Mouse (Mus musculus): ENCODE results near the gene Anks1b. TPM values are rescaled to one million over a fixed set of nuclear protein-coding genes. Genes with fewer than 3 reads are reported as not detected.
A peak's percentile ranks its signal among the peaks of the same experiment; 100 is the strongest.

Anks1b gene
- polyA plus RNA-seq, 1 experiment = 0.03 TPM

GRCm38 (mm10) chr10:90965671-90966315 lies 1092.5 kb downstream of the Anks1b start:
- peaks cover 6% of the 10 kb centered on the region for H3K4me1 ChIP-seq (ENCODE audit: control insufficient read depth, insufficient read depth, insufficient read length, low read length)
- peaks cover 20% of the 10 kb centered on the region for H3K27me3 ChIP-seq (ENCODE audit: control insufficient read depth, insufficient read depth, low read length)
- H3K36me3 ChIP-seq (ENCODE audit: control insufficient read depth, insufficient read depth, low read length) = no peaks in the 10 kb centered on the region
- H3K27ac ChIP-seq (ENCODE audit: insufficient read depth, low read depth, low read length) = no peak overlapping the region
- TF ChIP-seq POLR2A (IDR thresholded peaks at IDR 0.05; ENCODE audit: low read depth, low read length) (no peak), CTCF (IDR thresholded peaks at IDR 0.05; ENCODE audit: extremely low read depth, insufficient read length, insufficient replicate concordance, low read depth, low read length) (no peak)
- H3K4me3 ChIP-seq (ENCODE audit: low read depth, low read length) = no peak overlapping the region
- whole genome bisulfite sequencing = 39% methylated on average over 14 of the region's 14 CpGs

- no peak overlapping the region for H3K27ac ChIP-seq (ENCODE audit: insufficient read depth, low read depth, low read length)
- no peak overlapping the region for H3K4me3 ChIP-seq (ENCODE audit: low read depth, low read length)
- TF ChIP-seq POLR2A (IDR thresholded peaks at IDR 0.05; ENCODE audit: low read depth, low read length) (no peak), CTCF (IDR thresholded peaks at IDR 0.05; ENCODE audit: extremely low read depth, insufficient read length, insufficient replicate concordance, low read depth, low read length) (no peak)
- H3K4me1 ChIP-seq (ENCODE audit: control insufficient read depth, insufficient read depth, insufficient read length, low read length) = peaks cover 6% of the 10 kb centered on the region
- H3K36me3 ChIP-seq (ENCODE audit: control insufficient read depth, insufficient read depth, low read length) = no peaks in the 10 kb centered on the region
- peaks cover 20% of the 10 kb centered on the region for H3K27me3 ChIP-seq (ENCODE audit: control insufficient read depth, insufficient read depth, low read length)
- WGBS = 24% methylated on average over 9 of the region's 9 CpGs
These were observed 1093.5 kb downstream of the Anks1b start for GRCm38 (mm10) chr10:90966821-90967220.

GRCm38 (mm10) chr10:90968247-90968646 lies 1094.9 kb downstream of the Anks1b start:
- H3K36me3 ChIP-seq (ENCODE audit: control insufficient read depth, insufficient read depth, low read length) = no peaks in the 10 kb centered on the region
- no peak overlapping the region for H3K4me3 ChIP-seq (ENCODE audit: low read depth, low read length)
- peaks cover 6% of the 10 kb centered on the region for H3K4me1 ChIP-seq (ENCODE audit: control insufficient read depth, insufficient read depth, insufficient read length, low read length)
- WGBS = 93% methylated on average over 10 of the region's 10 CpGs
- peaks cover 20% of the 10 kb centered on the region for H3K27me3 ChIP-seq (ENCODE audit: control insufficient read depth, insufficient read depth, low read length)
- TF ChIP-seq CTCF (IDR thresholded peaks at IDR 0.05; ENCODE audit: extremely low read depth, insufficient read length, insufficient replicate concordance, low read depth, low read length) (no peak), POLR2A (IDR thresholded peaks at IDR 0.05; ENCODE audit: low read depth, low read length) (no peak)
- no peak overlapping the region for H3K27ac ChIP-seq (ENCODE audit: insufficient read depth, low read depth, low read length)

GRCm38 (mm10) chr10:90969355-90970174 lies 1096.3 kb downstream of the Anks1b start:
- 5% methylated on average over 72 of the region's 72 CpGs for WGBS

GRCm38 (mm10) chr10:90970560-90970959 lies 1097.3 kb downstream of the Anks1b start:
- 44% methylated on average over 4 of the region's 4 CpGs for WGBS

More at GRCm38 (mm10) chr10:90969355-90970174, 1096.3 kb downstream of the Anks1b start:
- H3K27ac ChIP-seq (ENCODE audit: insufficient read depth, low read depth, low read length) = no peak overlapping the region
- no peaks in the 10 kb centered on the region for H3K36me3 ChIP-seq (ENCODE audit: control insufficient read depth, insufficient read depth, low read length)
- peaks cover 6% of the 10 kb centered on the region for H3K4me1 ChIP-seq (ENCODE audit: control insufficient read depth, insufficient read depth, insufficient read length, low read length)
- peaks cover 20% of the 10 kb centered on the region for H3K27me3 ChIP-seq (ENCODE audit: control insufficient read depth, insufficient read depth, low read length)
- TF ChIP-seq POLR2A (IDR thresholded peaks at IDR 0.05; ENCODE audit: low read depth, low read length) = no peak
- no peak for TF ChIP-seq CTCF (IDR thresholded peaks at IDR 0.05; ENCODE audit: extremely low read depth, insufficient read length, insufficient replicate concordance, low read depth, low read length)
- peak overlapping the region; percentile 57 for H3K4me3 ChIP-seq (ENCODE audit: low read depth, low read length)

GRCm38 (mm10) chr10:90974084-90974483 lies 1100.8 kb downstream of the Anks1b start:
- H3K4me3 ChIP-seq (ENCODE audit: low read depth, low read length) = no peak overlapping the region
- no peak overlapping the region for H3K27ac ChIP-seq (ENCODE audit: insufficient read depth, low read depth, low read length)
- no peaks in the 10 kb centered on the region for H3K36me3 ChIP-seq (ENCODE audit: control insufficient read depth, insufficient read depth, low read length)
- peaks cover 6% of the 10 kb centered on the region for H3K4me1 ChIP-seq (ENCODE audit: control insufficient read depth, insufficient read depth, insufficient read length, low read length)
- no peak for TF ChIP-seq CTCF (IDR thresholded peaks at IDR 0.05; ENCODE audit: extremely low read depth, insufficient read length, insufficient replicate concordance, low read depth, low read length)
- no peak for TF ChIP-seq POLR2A (IDR thresholded peaks at IDR 0.05; ENCODE audit: low read depth, low read length)
- WGBS = 60% methylated on average over 2 of the region's 2 CpGs
- H3K27me3 ChIP-seq (ENCODE audit: control insufficient read depth, insufficient read depth, low read length) = peaks cover 14% of the 10 kb centered on the region

More at GRCm38 (mm10) chr10:90970560-90970959, 1097.3 kb downstream of the Anks1b start:
- no peak overlapping the region for H3K4me3 ChIP-seq (ENCODE audit: low read depth, low read length)
- TF ChIP-seq POLR2A (IDR thresholded peaks at IDR 0.05; ENCODE audit: low read depth, low read length) = no peak
- no peak for TF ChIP-seq CTCF (IDR thresholded peaks at IDR 0.05; ENCODE audit: extremely low read depth, insufficient read length, insufficient replicate concordance, low read depth, low read length)
- H3K36me3 ChIP-seq (ENCODE audit: control insufficient read depth, insufficient read depth, low read length) = no peaks in the 10 kb centered on the region
- peaks cover 6% of the 10 kb centered on the region for H3K4me1 ChIP-seq (ENCODE audit: control insufficient read depth, insufficient read depth, insufficient read length, low read length)
- no peak overlapping the region for H3K27ac ChIP-seq (ENCODE audit: insufficient read depth, low read depth, low read length)
- H3K27me3 ChIP-seq (ENCODE audit: control insufficient read depth, insufficient read depth, low read length) = peaks cover 20% of the 10 kb centered on the region

GRCm38 (mm10) chr10:90974491-90974890 lies 1101.2 kb downstream of the Anks1b start:
- 67% methylated on average over 6 of the region's 6 CpGs for WGBS
- TF ChIP-seq CTCF (IDR thresholded peaks at IDR 0.05; ENCODE audit: extremely low read depth, insufficient read length, insufficient replicate concordance, low read depth, low read length) (no peak), POLR2A (IDR thresholded peaks at IDR 0.05; ENCODE audit: low read depth, low read length) (no peak)
- peaks cover 10% of the 10 kb centered on the region for H3K27me3 ChIP-seq (ENCODE audit: control insufficient read depth, insufficient read depth, low read length)
- H3K27ac ChIP-seq (ENCODE audit: insufficient read depth, low read depth, low read length) = no peak overlapping the region
- peaks cover 6% of the 10 kb centered on the region for H3K4me1 ChIP-seq (ENCODE audit: control insufficient read depth, insufficient read depth, insufficient read length, low read length)
- no peaks in the 10 kb centered on the region for H3K36me3 ChIP-seq (ENCODE audit: control insufficient read depth, insufficient read depth, low read length)
- H3K4me3 ChIP-seq (ENCODE audit: low read depth, low read length) = no peak overlapping the region

Data from small intestine, adult 2 months (tissue).